ENCODE assay signal across 9 mouse cellular contexts in the genomic region with DNA sequence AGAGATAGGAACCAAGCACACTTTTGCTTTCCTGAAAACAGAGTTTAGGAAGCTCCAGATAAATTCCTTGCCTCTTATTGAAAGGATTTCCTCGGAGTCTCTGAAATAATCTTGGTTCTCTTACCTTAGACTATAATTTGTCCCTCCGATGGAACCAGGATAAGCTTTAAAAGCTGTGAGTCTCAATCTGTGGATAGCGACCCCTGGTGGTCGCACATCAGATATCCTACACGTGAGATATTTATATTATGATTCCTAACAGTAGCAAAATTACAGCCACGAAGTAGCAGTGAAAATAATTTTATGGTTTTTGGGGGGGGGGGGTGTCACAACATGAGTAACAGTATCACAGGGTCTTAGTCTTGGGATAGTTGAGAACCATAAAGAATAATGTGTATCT.
DNase-seq lines count a peak whose midpoint lies in the region; ATAC-seq lines count a peak whose summit lies in the region.
"Had no signal": no experiment of that assay in that cellular context is flagged by ENCODE, and none has a peak within 500 bp of the region (broad histone marks: within the 10 kb centered on the region; RNA-seq: fewer than 3 reads in every experiment).

No protein-coding gene starts in this region.

- no peak overlapping the region for H3K27ac ChIP-seq in hindbrain, embryonic 10.5 days
- H3K27ac ChIP-seq in hindbrain, embryonic 13.5 days, result no peak overlapping the region
- H3K27ac ChIP-seq: neural tube, embryonic 13.5 days had no signal

- WGBS in hindbrain, embryonic 10.5 days, result 25% methylated on average over 6 of the region's 6 CpGs
- WGBS in hindbrain, embryonic 13.5 days, result 19% methylated on average over 6 of the region's 6 CpGs

- no peak overlapping the region for H3K9ac ChIP-seq in hindbrain, embryonic 13.5 days
- H3K9ac ChIP-seq: neural tube, embryonic 13.5 days had no signal

- intact Hi-C loops in gastrocnemius, postnatal 36 days (cut with DNase I), result no loop called here

- H3K4me2 ChIP-seq in hindbrain, embryonic 13.5 days, result no peak overlapping the region
- H3K4me2 ChIP-seq: neural tube, embryonic 13.5 days had no signal

- peaks cover 4% of the 10 kb centered on the region for H3K4me1 ChIP-seq in hindbrain, embryonic 10.5 days (replicated peaks)
- 0 out of 2 replicates have a peak, but pooled peaks cover 3% of the 10 kb centered on the region for H3K4me1 ChIP-seq in hindbrain, embryonic 13.5 days (replicated peaks)

- peaks cover 25% of the 10 kb centered on the region for H3K36me3 ChIP-seq in hindbrain, embryonic 10.5 days
- H3K36me3 ChIP-seq in hindbrain, embryonic 13.5 days, result peaks cover 43% of the 10 kb centered on the region

- DNase-seq in hindbrain, embryonic 10.5 days (ENCODE audit: low spot score), result peak; percentile 29
- DNase-seq in thymus, postnatal 14 days, result peak; percentile 20
- DNase-seq in thymus, adult 18-20 months, result no peak
- DNase-seq in cerebellum, postnatal 14 days, result peak; percentile 68 to 80
- DNase-seq in lung, postnatal 36 days, result peak; percentile 67
- DNase-seq in frontal cortex, postnatal 25 days (ENCODE audit: low spot score in 2 of 2), result no peak
- DNase-seq in gastrocnemius, postnatal 36 days, result no peak

- no peaks in the 10 kb centered on the region for H3K27me3 ChIP-seq in hindbrain, embryonic 10.5 days (ENCODE audit: insufficient read depth, poor library complexity, severe bottlenecking)
- no peaks in the 10 kb centered on the region for H3K27me3 ChIP-seq in hindbrain, embryonic 13.5 days
- H3K27me3 ChIP-seq: neural tube, embryonic 13.5 days had no signal

- no peaks in the 10 kb centered on the region for H3K9me3 ChIP-seq in hindbrain, embryonic 10.5 days
- no peaks in the 10 kb centered on the region for H3K9me3 ChIP-seq in hindbrain, embryonic 13.5 days
- H3K9me3 ChIP-seq: neural tube, embryonic 13.5 days had no signal

- no peak overlapping the region for H3K4me3 ChIP-seq in hindbrain, embryonic 10.5 days
- no peak overlapping the region for H3K4me3 ChIP-seq in hindbrain, embryonic 13.5 days
- H3K4me3 ChIP-seq: neural tube, embryonic 13.5 days had no signal

- no peak for ATAC-seq in hindbrain, embryonic 13.5 days (ENCODE audit: low FRiP score)

Comparison
In these comparisons a context has a peak if more than half of its experiments do, and no peak if none do; other contexts are left out.
1. DNase-seq: peak in hindbrain, embryonic 10.5 days (single experiment), thymus, postnatal 14 days (single experiment), cerebellum, postnatal 14 days (2 of 2) and lung, postnatal 36 days (single experiment); none in thymus, adult 18-20 months (0 of 2), frontal cortex, postnatal 25 days (0 of 2) and gastrocnemius, postnatal 36 days (0 of 2).